Mouse (Mus musculus): ENCODE measurements around the gene Faah. TPM values are rescaled to one million over a fixed set of nuclear protein-coding genes. Genes with fewer than 3 reads are reported as not detected.

Gene Faah
- total RNA-seq, 2 experiments from 2014 or later = 93.9 to 96.0 TPM

DNA sequence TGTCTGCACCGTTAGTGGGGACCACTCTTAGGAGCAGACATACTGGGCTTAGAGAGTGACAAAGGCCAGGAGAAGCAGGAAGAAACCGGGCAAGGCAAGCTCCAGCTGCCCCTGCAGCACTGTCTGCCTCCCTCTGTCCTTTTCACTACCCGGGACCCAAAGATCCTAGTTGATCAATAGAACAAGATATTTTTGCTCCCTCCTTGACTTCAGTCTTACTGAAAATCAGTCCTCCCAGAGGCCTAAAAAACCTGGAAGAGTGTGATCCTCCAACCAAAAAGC lies 62.3 kb downstream of the Faah start:
- intact Hi-C loops (cut with DNase I) = loop anchor here (10.0 kb wide), 1 partner anchor 221 kb away; the partner anchor contains the start of gene Efcab14
- DNase-seq (ENCODE audit: low spot score in 2 of 2) = no peak

DNA sequence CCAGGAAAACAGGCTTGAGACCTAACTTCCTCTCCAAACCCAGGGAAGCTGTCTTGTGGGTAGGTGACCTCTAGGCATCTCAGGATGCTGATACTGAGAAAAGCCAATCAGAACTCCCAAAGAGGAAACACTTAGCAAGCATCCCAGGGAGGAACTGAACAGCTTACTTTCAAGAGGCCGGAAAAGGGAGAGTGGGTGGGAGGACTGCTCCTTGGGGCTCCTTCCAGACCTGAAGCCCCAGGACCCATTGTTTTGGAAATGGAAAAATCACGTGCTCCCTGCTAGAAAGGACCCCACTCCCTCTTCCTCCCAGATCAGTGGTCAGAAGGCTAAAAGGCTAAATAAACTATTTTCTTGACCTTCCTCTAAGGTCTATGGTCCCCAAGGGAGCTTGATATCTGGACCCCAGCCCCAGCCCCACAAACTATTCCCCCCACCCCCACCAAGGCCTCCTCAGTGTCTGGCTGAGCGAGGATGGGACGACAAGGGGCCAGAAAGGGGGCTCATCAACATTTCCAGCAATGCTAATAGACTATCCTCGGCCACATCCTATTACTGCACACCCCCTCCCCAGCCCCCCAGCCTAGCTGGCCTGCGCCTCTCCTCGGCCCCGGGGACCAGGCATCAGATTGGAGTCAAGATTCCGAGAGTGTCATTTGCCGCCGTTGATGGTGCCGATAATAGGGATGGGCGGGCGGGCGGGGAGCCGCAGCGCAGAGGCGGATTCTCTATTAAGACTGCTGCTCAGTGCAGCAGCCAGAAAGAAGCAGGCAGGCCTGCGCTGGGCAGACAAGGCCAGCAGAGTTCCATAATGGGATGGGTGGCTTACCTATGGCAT lies 62.9 kb downstream of the Faah start:
- intact Hi-C loops (cut with DNase I) = loop anchor here (5.0 to 10.0 kb wide), 2 partner anchors 53 to 220 kb away; partner anchors contain the start of gene Efcab14
- no peak for DNase-seq (ENCODE audit: low spot score in 2 of 2)

DNA sequence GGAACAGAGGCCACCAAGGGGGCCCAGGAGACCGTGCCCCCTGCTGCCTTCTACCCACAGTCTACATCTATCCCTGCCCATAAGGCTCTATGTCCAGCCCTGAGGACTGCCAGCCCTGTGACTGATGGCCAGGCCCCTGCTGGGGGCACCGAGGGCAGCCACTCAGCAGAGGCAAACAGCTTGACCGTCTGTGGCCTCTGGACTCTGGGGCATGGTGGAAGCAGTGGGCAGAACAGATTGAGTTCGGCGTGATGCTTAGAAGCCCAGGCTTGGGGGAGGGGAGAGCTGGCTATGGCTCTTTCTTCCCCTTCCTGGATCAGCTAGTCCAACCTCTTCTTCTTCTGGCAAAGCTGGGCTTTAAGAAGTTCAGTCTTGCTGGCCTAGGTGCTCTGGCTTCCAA lies 64.2 kb downstream of the Faah start:
- DNase-seq (ENCODE audit: low spot score in 2 of 2) = no peak
- intact Hi-C loops (cut with DNase I) = loop anchor here (5.0 to 10.0 kb wide), 2 partner anchors 51 to 219 kb away; partner anchors contain the start of gene Efcab14

DNA sequence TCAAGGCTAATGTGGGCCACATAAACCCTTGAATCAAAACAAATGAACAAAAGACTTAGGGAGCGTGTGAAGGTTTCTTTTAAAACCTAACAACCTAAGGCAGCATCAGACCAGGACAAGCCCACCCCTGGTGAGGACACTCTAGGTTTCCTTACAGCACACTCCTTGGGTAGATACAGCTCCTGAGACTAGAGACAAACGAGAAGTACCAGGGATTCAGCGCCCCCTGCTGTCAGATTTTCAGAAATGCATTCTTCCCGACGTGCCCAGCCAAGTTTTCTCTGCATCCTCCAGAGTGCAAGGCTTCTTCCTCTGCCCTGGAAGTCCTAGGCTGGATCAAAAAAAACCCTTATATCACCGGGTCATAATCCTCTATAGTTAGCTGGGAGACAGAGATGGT lies 65.0 kb downstream of the Faah start:
- peak; percentile 36 to 66 for DNase-seq (ENCODE audit: low spot score in 2 of 2)
- intact Hi-C loops (cut with DNase I) = loop anchor here (5.0 to 10.0 kb wide), 2 partner anchors 50 to 218 kb away; partner anchors contain the start of gene Efcab14

DNA sequence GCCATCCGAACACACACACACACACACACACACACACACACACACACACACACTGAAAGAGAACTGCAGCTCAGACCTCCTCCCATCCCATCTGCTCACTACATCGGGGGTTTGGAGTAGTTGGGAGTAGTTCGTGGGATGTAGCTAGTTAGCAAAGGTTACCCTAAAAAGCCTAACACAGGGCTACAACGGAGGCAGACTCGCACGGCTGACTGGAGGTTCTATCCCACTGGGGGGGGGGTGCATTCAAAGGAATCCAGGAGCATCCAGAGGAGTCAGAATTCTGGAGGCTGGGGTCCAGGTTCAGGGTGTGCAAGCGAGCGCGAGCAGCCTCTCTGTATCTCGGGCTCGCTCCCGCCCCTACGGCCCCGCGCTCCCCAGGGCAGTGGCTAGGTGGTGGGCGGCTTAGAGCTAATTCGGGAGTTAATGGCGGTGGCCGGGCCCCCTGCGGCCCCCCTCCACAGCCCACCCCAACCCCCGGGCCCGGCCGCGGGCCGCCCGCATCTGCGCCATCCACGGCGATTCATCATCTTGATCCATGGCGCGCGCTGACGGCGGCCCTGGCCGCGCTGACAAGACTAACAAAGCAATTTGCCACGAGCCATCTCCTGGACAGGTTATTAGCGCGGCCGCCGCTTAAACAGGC lies 73.9 kb downstream of the Faah start:
- intact Hi-C loops (cut with DNase I) = no loop called here
- no peak for DNase-seq (ENCODE audit: low spot score in 2 of 2)

DNA sequence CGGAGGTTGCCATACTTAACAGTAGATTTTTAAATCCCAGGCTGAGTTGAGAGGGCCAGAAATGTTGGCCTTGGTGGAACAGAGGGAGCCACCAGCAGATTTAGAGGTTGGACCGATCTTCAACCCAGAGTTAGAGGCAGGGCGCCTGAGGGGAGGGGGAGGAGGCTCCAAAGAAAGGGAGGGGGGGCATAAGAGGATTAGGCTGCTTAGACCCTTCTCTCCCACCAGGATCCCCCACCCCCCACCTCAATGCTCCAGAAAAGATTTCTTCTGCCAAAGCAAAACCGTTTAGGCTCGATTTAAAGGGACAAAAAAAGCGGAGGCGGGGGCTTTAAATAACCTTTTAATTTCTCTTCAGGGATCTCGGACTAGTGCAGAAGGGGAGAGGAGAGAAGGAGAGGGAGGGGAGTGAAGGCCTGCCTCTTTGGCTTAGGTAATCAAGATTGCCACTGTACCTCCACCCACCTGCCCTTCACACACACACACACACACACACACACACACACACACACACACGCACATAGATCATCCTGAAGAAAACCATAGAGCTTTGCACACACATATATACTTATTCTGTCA lies 76.4 kb downstream of the Faah start:
- no peak for DNase-seq (ENCODE audit: low spot score in 2 of 2)
- intact Hi-C loops (cut with DNase I) = no loop called here

DNA sequence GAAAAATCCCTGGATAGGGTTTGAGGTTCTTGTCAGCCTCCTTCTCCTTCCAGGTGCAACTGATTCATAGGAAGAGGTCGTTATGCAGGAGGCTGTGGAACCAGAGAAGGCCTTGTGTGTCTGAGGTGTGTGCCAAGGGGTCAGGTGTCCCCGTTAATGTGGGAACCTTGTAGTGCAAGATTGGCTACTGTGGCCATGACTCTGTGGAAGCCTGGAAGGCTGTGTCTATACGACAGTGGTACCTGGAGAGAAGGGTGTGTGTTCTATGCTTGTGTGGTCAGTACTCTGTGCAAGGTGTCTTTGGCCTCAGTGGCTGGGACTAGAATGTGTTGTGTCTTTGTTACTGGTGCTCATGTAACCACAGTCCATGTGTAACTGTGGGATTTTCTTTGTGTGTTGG lies 77.0 kb downstream of the Faah start:
- DNase-seq (ENCODE audit: low spot score in 2 of 2) = no peak
- intact Hi-C loops (cut with DNase I) = no loop called here

DNA sequence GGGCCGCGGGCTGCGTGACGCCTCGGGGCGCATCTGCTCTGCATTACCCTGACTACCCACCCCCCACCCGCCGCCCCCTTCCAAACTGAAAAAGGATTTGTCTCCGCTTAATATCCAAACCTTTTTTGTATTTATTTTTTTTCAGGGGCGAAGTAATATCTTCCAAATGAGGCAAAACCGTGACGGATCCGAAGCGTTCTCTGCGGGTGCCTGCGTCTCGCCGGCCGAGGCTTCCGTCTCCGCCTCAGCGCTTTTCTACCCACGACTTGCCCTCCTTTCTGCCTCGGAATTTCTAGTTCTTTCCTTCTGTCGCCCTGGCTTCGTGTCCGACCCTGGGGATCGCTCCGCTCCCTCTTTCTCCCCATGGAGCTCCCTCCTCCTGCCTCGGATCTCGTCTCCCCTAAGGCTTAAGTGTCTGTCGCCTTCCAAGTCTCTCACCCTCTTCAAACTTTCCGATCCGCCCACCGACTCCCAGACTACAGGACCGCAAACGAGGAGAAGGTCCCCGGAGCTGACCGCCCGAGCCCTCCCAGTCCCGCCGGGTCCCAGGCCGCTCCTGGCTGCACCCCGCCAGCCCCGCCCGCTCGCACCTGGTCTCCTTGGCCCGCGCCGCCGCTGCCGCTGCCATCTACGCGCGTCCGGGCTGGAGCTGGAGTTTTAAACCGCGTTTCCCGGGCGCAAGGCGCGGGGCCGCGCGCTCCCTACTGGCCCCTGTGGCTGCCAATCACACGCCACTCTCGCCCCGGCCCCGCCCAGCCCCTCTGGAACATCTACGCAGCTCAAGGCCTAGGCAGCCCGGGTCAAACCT lies 78.2 kb downstream of the Faah start, which contains the start of gene Dmbx1:
Gene Dmbx1, minus strand, starts transcription at position 632 of the 808 bp plus-strand sequence.
- DNase-seq (ENCODE audit: low spot score in 2 of 2) = peak in 1 of 2 experiments; percentile 14
- intact Hi-C loops (cut with DNase I) = loop anchor here (2.0 to 5.0 kb wide), 2 partner anchors 881 to 1027 kb away; no protein-coding TSS in a partner anchor

DNA sequence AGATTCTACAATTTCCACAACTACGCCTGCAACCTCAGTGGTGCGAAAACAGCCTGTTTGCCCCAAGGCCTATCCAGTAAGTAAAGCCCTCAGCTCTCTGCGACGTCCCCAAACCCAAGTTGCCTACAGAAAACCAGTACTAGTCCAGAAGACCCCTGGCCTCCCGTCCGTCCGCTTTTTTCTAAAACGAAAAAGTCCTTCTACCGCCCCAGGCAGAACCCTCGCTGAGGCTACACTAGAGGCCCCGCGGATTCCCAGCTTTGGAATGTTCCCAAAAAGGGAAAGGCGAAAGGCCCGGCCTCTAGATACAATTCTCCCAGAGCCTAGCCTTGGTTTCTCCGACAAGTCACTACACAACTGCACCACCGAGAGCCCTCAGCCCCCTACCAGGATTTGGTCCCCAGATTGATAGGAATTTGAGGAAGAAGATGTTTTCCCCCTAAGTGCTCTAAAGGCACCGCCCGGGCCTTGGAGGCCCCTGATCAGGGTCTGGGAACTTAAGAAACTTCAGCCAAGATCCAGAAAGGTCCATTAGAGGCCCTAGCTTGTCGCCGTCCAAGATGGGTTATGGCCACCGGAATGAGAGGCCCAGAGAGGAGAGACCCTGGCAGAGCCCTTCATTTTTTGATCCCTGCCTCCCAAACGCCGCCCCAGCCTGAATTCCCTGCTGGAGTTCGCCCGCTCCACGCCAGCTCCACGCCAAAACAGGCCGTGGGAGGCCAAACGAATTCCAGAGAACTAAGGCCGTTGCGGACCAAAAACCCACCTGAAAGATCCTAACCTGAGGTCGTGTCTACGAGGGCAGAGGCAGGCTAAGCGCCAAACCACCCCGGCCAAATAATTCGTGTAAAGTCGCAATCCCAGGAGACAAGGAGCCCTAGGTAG lies 79.2 kb downstream of the Faah start:
- intact Hi-C loops (cut with DNase I) = loop anchor here (2.0 to 5.0 kb wide), 2 partner anchors 880 to 1026 kb away; no protein-coding TSS in a partner anchor
- DNase-seq (ENCODE audit: low spot score in 2 of 2) = peak; percentile 46 to 55

DNA sequence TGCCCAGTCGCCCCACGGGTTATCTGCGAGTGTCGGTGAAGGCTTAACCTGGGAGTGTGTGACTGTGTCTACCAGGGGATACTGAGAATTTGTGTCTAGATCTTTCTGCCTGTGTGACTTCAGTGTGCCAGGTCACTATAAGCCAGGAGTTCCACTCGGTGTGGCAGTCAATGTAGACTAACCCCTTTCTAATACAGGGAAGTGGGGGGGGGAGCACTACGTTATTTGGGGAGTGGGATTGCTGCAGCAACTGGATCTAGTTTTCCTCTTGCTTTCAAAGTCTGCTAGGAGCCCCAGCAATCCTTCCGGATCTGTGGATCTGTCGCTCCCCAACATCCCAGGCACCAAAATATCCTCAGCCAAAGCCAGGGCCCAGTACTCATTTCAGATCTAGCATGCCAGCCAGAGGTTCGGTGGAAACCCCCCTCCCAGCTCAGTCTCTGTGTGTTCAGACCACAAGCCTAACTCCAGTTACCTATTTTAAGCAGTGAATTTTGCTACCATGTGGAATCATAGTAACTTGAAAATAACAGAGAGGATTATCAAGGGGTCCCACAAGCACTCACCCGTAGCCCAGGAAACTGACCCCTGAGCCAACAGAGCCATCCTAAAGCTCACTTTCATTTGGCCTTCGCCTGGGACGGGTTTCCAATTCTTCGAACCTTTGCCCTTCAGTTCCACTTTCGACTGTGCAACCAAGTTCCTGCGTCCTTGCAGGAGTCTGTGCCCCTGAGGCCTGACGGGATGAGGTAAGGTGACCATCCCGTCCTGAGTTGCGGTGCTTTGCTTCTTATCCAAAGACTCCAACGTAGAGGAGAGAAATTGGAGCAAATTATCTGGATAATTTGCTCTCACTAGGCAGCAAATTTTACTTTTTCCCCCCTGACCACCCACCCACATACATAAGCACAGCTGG lies 80.4 kb downstream of the Faah start:
- DNase-seq (ENCODE audit: low spot score in 2 of 2) = no peak
- intact Hi-C loops (cut with DNase I) = loop anchor here (5.0 kb wide), 1 partner anchor 1025 kb away; no protein-coding TSS in a partner anchor

DNA sequence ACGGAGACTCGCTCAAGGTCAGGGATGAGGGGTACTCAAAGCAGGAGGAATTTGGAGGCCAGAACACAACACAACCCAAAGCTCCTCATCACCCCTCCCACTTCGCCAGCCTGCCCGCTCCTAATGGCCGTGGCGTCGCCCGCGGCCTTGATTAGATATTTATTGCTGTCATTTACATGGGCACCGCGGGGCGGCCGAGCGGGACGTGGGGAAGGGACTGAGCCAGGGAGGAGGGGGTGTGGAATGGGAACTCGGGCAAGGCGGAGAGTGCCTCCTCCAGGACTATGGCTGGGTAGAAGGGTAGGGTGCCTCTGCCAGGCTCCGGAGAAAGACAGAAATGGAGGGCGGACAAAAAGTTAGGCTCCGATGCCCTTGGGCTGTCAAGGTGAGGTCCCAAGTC lies 81.1 kb downstream of the Faah start:
- DNase-seq (ENCODE audit: low spot score in 2 of 2) = no peak
- intact Hi-C loops (cut with DNase I) = loop anchor here (5.0 kb wide), 1 partner anchor 1024 kb away; no protein-coding TSS in a partner anchor

DNA sequence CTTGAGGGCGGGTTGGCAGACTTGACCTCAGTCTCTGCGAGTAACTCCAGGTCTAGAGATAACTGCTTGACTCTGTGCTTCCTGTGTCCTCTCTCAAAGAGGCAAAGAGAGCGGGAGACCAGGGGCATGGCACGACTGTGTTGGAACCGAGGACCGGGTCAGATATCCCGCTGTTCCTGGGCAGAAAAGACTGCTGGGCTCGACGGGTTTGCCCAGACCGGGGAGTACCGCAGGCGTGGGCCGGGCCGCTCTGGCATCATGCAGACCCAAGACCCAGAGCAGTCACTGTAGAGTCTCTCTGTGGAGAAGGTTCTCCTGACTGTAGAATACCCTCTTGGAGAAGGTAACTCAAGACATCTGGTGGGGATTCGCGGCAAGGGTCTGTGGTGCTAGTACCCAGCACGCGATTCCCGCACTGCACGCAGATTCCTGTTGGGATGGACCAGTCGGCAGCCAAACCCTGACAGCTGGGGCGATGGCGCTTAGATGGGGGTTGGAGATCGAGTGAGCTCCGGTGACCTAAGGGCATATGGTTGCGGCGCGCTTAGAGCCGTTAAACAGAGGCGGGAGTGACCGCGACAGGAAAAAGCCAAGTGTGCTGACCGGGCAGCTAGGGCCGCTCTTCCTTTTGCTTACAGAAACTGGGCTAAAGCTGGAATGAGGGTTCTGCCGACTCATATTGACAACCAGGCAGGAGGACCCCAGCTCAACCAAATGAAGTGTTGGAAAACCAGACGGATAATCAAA lies 81.7 kb downstream of the Faah start:
- intact Hi-C loops (cut with DNase I) = loop anchor here (5.0 kb wide), 1 partner anchor 1024 kb away; no protein-coding TSS in a partner anchor
- peak in 1 of 2 experiments; percentile 8 for DNase-seq (ENCODE audit: low spot score in 2 of 2)

DNA sequence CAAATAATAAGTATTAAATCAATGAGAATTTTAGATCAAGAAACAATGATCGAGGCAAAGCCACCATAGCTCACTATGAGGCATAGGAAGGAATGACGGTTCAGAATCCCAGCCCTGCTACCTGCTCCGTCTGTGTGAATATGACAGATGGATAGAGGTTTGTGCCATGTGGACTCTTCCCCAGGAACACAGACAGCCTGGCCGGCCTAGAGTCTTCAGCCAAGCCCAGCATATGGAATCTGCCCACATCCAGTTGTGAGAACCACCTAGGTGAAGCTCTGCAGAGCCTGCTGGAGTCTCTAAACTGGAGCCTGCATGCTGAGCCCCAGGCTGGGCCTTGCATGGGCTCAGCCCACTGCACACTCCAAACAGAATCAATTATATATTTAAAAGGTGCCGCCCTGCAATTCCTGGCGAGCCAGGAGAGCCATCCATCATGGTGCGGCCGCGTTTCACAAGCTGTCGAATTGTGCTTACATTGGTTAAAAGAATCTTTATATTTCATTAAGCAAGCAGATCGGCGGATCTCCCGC lies 86.1 kb downstream of the Faah start:
- DNase-seq (ENCODE audit: low spot score in 2 of 2) = no peak
- intact Hi-C loops (cut with DNase I) = no loop called here

DNA sequence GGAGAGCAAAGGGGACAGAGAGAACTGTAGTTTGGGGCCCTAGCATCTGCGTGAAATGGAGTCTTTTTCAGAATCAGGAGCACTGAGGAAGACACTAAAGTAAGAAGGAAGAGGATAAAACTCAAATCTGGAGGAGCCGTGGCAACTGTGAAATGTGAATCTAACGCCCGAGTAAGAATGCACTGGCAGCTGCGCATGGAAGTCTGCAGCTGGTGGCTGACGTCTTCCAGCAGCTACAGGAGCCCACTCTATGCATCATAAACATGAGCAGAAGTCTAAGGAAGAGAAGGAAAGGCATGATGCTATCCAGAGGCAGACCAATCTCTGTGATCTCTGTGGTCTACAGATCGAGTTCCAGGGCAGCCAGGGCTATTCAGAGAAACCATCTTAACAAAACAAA lies 90.1 kb downstream of the Faah start:
- DNase-seq (ENCODE audit: low spot score in 2 of 2) = no peak
- intact Hi-C loops (cut with DNase I) = no loop called here

DNA sequence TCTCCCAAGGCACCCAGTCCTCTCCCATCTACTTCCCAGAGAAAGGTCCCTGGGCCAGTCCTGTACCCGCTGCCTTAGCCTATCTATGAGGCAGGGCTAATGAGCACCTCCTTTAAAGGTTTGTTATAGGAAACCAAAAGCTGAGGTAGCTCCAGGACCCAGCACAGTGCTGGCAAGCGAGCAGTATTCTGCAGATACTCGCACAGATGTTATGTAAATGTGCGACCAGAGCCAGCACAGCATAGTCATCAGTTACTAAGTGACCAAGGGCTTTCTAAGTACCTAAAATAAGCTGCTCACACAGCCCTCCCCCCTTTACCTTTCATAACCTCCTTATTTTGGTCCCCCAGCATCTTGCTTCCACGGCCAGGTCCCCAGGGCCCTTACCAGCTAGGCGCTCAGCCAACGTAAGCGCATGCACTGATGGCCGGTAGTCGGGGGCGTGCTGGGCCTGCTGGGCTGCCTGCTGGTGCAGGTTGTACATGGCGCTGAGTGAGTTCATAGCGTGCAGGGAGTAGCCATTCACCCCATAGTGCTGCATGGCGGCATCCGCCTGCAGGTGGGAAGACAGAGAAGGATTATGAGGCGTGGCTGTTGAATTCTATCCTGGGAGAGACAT lies 94.4 kb downstream of the Faah start:
- intact Hi-C loops (cut with DNase I) = no loop called here
- no peak for DNase-seq (ENCODE audit: low spot score in 2 of 2)

DNA sequence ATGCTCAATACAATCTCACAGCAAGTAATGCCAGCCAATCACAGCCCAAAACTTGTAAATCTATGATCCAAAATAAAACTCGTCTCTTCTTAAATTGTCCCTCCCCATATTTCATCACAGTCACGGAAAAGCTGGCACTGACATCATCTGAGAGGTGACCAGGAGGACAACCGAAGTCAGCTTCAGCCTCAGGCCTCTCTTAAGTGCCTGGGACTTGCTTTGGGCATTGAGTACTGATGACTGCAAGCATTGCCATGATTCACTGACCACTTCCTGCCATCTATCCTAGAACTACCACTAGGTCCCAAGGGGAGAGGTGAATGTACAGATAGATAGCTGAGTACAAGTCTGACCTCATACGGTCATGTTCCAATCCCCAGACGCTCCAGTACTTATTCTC lies 95.0 kb downstream of the Faah start:
- intact Hi-C loops (cut with DNase I) = no loop called here
- no peak for DNase-seq (ENCODE audit: low spot score in 2 of 2)

Measured in left cerebral cortex, postnatal 36 days (tissue).